Mouse (Mus musculus): Measurements from ENCODE around the gene Gad1. TPM values are rescaled to one million over a fixed set of nuclear protein-coding genes. Genes with fewer than 3 reads are reported as not detected.

Gad1 gene
- polyA plus RNA-seq, 1 experiment: 7.2 TPM

DNA sequence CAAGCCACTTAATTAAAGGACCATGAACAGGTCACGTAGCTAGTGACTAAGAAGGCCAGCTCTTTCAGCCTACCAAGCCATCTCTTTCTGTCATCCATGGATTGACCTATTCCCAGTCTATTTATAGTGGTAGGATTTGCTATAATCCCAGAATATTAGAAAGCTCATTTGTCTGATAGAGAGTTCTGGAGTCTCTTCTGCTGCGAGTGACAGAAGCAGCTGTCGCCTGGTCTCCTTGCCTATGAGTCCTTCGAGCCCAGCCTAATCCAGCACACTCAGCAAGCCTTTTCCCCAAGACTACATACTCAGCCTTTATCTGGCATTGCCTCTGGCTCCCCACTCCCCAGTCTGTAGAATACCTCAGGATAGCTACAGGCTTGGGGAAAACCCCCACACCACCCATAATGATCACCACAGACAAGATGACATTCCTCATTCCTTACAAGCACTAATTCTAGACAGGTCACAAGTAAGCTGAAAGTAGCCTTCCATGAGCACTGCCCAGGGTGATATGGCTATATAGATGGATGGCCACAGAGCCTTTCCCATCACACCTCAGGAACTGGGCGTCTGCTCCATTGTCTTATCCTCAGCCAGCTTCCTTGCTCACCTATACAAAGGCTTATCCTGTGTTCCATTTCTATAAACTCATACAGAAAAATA lies 81.3 kb downstream of the Gad1 start:
- no peak for TF ChIP-seq POLR2A (IDR thresholded peaks at IDR 0.05; ENCODE audit: insufficient read depth, low read length)
- no peak for TF ChIP-seq CTCF (IDR thresholded peaks at IDR 0.05; ENCODE audit: low read depth, low read length)
- TF ChIP-seq EP300 (IDR thresholded peaks at IDR 0.05; ENCODE audit: insufficient read depth, low read depth, low read length): no peak
- H3K9me3 ChIP-seq (replicated peaks; ENCODE audit: control insufficient read depth, insufficient read depth, low read length, poor library complexity, severe bottlenecking): no peaks in the 10 kb centered on the region
- H3K27ac ChIP-seq (ENCODE audit: insufficient read depth, low read length): no peak overlapping the region
- no peak overlapping the region for H3K9ac ChIP-seq (ENCODE audit: low read depth, poor library complexity, severe bottlenecking)
- no peaks in the 10 kb centered on the region for H3K27me3 ChIP-seq (ENCODE audit: control insufficient read depth, insufficient read depth, low read length, poor library complexity, severe bottlenecking)
- H3K36me3 ChIP-seq (ENCODE audit: control insufficient read depth, insufficient read depth, low read length, poor library complexity, severe bottlenecking): no peaks in the 10 kb centered on the region
- peaks cover 5% of the 10 kb centered on the region for H3K4me1 ChIP-seq (ENCODE audit: control insufficient read depth, insufficient read depth, low read length)
- H3K4me3 ChIP-seq (ENCODE audit: low read depth, low read length): no peak overlapping the region

- H3K4me3 ChIP-seq (ENCODE audit: low read depth, low read length): no peak overlapping the region
- no peaks in the 10 kb centered on the region for H3K36me3 ChIP-seq (ENCODE audit: control insufficient read depth, insufficient read depth, low read length, poor library complexity, severe bottlenecking)
- no peak overlapping the region for H3K27ac ChIP-seq (ENCODE audit: insufficient read depth, low read length)
- TF ChIP-seq EP300 (IDR thresholded peaks at IDR 0.05; ENCODE audit: insufficient read depth, low read depth, low read length): no peak
- no peak for TF ChIP-seq CTCF (IDR thresholded peaks at IDR 0.05; ENCODE audit: low read depth, low read length)
- no peak for TF ChIP-seq POLR2A (IDR thresholded peaks at IDR 0.05; ENCODE audit: insufficient read depth, low read length)
- no peak overlapping the region for H3K9ac ChIP-seq (ENCODE audit: low read depth, poor library complexity, severe bottlenecking)
- H3K9me3 ChIP-seq (replicated peaks; ENCODE audit: control insufficient read depth, insufficient read depth, low read length, poor library complexity, severe bottlenecking): no peaks in the 10 kb centered on the region
- H3K27me3 ChIP-seq (ENCODE audit: control insufficient read depth, insufficient read depth, low read length, poor library complexity, severe bottlenecking): no peaks in the 10 kb centered on the region
- no peaks in the 10 kb centered on the region for H3K4me1 ChIP-seq (ENCODE audit: control insufficient read depth, insufficient read depth, low read length)
Measured at GRCm38 (mm10) chr2:70640968-70641367, 88.1 kb downstream of the Gad1 start.

DNA sequence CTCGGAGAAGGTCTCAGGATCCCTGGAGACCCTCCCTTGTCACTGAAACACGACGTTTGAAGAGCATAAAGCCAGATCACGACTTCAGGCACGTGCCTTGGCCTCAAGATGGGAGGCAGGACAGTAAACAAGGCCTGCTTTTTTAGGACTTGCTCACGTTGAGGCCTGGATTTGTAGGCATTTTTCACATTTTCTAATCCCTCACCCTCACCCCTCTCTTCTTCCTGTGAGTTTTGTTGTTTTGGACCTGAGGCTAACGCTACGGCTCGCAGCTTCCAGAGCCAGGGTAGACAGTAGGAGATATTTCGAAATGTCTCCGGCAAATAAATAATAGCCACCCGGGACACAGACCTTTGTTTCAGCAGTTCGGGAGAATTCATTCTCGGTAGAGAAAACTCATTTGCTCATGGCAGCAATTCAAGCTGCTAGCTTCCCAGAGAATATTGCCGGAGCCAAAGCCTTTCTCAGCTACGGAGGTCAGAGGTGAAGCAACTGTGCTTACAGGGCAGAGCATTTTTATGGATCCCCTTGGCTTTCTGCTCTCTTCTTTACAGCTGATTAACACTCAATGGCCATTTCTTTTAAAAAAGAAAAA lies 90.2 kb downstream of the Gad1 start:
- no peaks in the 10 kb centered on the region for H3K36me3 ChIP-seq (ENCODE audit: control insufficient read depth, insufficient read depth, low read length, poor library complexity, severe bottlenecking)
- no peak overlapping the region for H3K9ac ChIP-seq (ENCODE audit: low read depth, poor library complexity, severe bottlenecking)
- no peaks in the 10 kb centered on the region for H3K4me1 ChIP-seq (ENCODE audit: control insufficient read depth, insufficient read depth, low read length)
- no peaks in the 10 kb centered on the region for H3K9me3 ChIP-seq (replicated peaks; ENCODE audit: control insufficient read depth, insufficient read depth, low read length, poor library complexity, severe bottlenecking)
- TF ChIP-seq POLR2A (IDR thresholded peaks at IDR 0.05; ENCODE audit: insufficient read depth, low read length) (no peak), EP300 (IDR thresholded peaks at IDR 0.05; ENCODE audit: insufficient read depth, low read depth, low read length) (no peak), CTCF (IDR thresholded peaks at IDR 0.05; ENCODE audit: low read depth, low read length) (no peak)
- H3K4me3 ChIP-seq (ENCODE audit: low read depth, low read length): no peak overlapping the region
- no peaks in the 10 kb centered on the region for H3K27me3 ChIP-seq (ENCODE audit: control insufficient read depth, insufficient read depth, low read length, poor library complexity, severe bottlenecking)
- no peak overlapping the region for H3K27ac ChIP-seq (ENCODE audit: insufficient read depth, low read length)

DNA sequence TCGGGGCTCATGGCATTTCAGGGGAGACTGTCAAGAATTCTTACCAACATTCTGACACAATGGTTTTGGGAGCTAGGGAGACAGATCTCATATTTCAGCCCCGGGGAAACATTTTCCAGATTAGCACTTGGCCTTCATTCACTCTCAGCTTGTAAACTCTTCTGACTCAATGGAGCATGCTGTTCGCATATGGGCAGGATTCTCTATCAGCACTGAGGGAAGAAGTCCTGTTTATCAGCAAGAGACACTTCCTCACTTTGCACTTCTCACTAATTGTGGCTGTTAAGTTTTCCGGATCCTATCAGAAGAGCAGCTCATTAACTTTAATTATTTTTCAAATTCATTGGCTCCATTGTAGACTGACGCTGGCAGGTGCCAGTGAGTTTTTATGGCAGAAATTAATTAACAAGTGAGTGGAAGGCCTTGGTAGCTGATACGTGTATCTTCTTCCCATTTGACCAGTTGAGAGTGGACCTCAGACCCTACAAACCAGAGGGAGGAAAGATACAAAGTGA lies 92.5 kb downstream of the Gad1 start:
- Histone ChIP-seq H3K36me3 (ENCODE audit: control insufficient read depth, insufficient read depth, low read length, poor library complexity, severe bottlenecking) (no peaks in the 10 kb centered on the region), H3K27me3 (ENCODE audit: control insufficient read depth, insufficient read depth, low read length, poor library complexity, severe bottlenecking) (no peaks in the 10 kb centered on the region), H3K4me1 (ENCODE audit: control insufficient read depth, insufficient read depth, low read length) (no peaks in the 10 kb centered on the region), H3K9me3 (replicated peaks; ENCODE audit: control insufficient read depth, insufficient read depth, low read length, poor library complexity, severe bottlenecking) (no peaks in the 10 kb centered on the region), H3K9ac (ENCODE audit: low read depth, poor library complexity, severe bottlenecking) (no peak overlapping the region), H3K4me3 (ENCODE audit: low read depth, low read length) (no peak overlapping the region), H3K27ac (ENCODE audit: insufficient read depth, low read length) (no peak overlapping the region)
- no peak for TF ChIP-seq POLR2A (IDR thresholded peaks at IDR 0.05; ENCODE audit: insufficient read depth, low read length)

DNA sequence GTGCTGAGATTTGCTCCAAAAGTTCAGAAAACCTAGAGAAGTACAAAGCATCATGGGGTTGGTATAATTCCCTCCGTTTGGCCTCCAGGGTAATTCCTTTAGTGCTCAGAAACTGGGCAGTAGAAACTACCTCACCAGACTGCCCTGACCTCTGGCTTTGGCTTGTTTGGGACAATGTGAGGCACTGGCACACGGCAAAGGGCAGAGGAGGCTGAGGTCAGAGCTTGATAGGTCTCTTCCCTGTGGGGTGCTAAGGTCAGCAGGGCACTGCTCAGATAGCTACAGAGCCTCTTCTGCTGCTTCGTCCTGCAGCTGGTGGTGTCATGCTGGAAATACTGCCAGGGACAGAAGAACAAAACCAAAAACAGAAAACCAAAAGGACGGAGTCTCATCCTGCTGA lies 94.8 kb downstream of the Gad1 start:
- no peak for TF ChIP-seq EP300 (IDR thresholded peaks at IDR 0.05; ENCODE audit: insufficient read depth, low read depth, low read length)
- no peak for TF ChIP-seq CTCF (IDR thresholded peaks at IDR 0.05; ENCODE audit: low read depth, low read length)
- no peak for TF ChIP-seq POLR2A (IDR thresholded peaks at IDR 0.05; ENCODE audit: insufficient read depth, low read length)
- no peaks in the 10 kb centered on the region for H3K4me1 ChIP-seq (ENCODE audit: control insufficient read depth, insufficient read depth, low read length)
- no peaks in the 10 kb centered on the region for H3K36me3 ChIP-seq (ENCODE audit: control insufficient read depth, insufficient read depth, low read length, poor library complexity, severe bottlenecking)
- no peak overlapping the region for H3K9ac ChIP-seq (ENCODE audit: low read depth, poor library complexity, severe bottlenecking)
- H3K27me3 ChIP-seq (ENCODE audit: control insufficient read depth, insufficient read depth, low read length, poor library complexity, severe bottlenecking): no peaks in the 10 kb centered on the region
- H3K27ac ChIP-seq (ENCODE audit: insufficient read depth, low read length): no peak overlapping the region
- H3K4me3 ChIP-seq (ENCODE audit: low read depth, low read length): no peak overlapping the region
- no peaks in the 10 kb centered on the region for H3K9me3 ChIP-seq (replicated peaks; ENCODE audit: control insufficient read depth, insufficient read depth, low read length, poor library complexity, severe bottlenecking)

GRCm38 (mm10) chr2:70648271-70648670 lies 95.4 kb downstream of the Gad1 start:
- no peaks in the 10 kb centered on the region for H3K36me3 ChIP-seq (ENCODE audit: control insufficient read depth, insufficient read depth, low read length, poor library complexity, severe bottlenecking)
- TF ChIP-seq CTCF (IDR thresholded peaks at IDR 0.05; ENCODE audit: low read depth, low read length): no peak
- no peak for TF ChIP-seq EP300 (IDR thresholded peaks at IDR 0.05; ENCODE audit: insufficient read depth, low read depth, low read length)
- no peak for TF ChIP-seq POLR2A (IDR thresholded peaks at IDR 0.05; ENCODE audit: insufficient read depth, low read length)
- H3K9ac ChIP-seq (ENCODE audit: low read depth, poor library complexity, severe bottlenecking): no peak overlapping the region
- no peak overlapping the region for H3K4me3 ChIP-seq (ENCODE audit: low read depth, low read length)
- H3K4me1 ChIP-seq (ENCODE audit: control insufficient read depth, insufficient read depth, low read length): no peaks in the 10 kb centered on the region
- no peak overlapping the region for H3K27ac ChIP-seq (ENCODE audit: insufficient read depth, low read length)
- no peaks in the 10 kb centered on the region for H3K9me3 ChIP-seq (replicated peaks; ENCODE audit: control insufficient read depth, insufficient read depth, low read length, poor library complexity, severe bottlenecking)
- no peaks in the 10 kb centered on the region for H3K27me3 ChIP-seq (ENCODE audit: control insufficient read depth, insufficient read depth, low read length, poor library complexity, severe bottlenecking)
